Mouse (Mus musculus) heart, adult 2 months (tissue): ENCODE data around the gene Dct.

Source experiments
- CTCF ChIP-seq: fragments of 200-600 bp; IDR thresholded peaks from 2 replicates; pipeline ENCODE4 v1.8.1; 2022; ENCODE audit warnings: antibody characterized with exemption, mild to moderate bottlenecking, moderate library complexity
- EP300 ChIP-seq: fragments of 200-500 bp; IDR thresholded peaks from 2 replicates; pipeline ENCODE4 v1.6.1; 2011; ENCODE audit warnings: low read depth, low read length, control low read depth; ENCODE audit not compliant: insufficient read depth

GRCm38 (mm10) chr14:118083851-118084250 is 31.8 kb upstream of the Dct start:
- TF ChIP-seq CTCF = no peak
- no peak for TF ChIP-seq EP300
